Mouse (Mus musculus) cerebellum, adult 2 months (tissue): ENCODE measurements around the gene Znhit1.

Experiments
- CTCF ChIP-seq: fragments of 200-500 bp; IDR thresholded peaks from 2 replicates; pipeline ENCODE4 v1.5.1; 2011; ENCODE audit warnings: low read depth, mild to moderate bottlenecking, control low read depth, low read length, moderate library complexity, borderline replicate concordance; ENCODE audit not compliant: insufficient read depth
- POLR2A ChIP-seq: fragments of 200-500 bp; IDR thresholded peaks from 2 replicates; pipeline ENCODE4 v1.6.1; 2011; ENCODE audit warnings: low read length, control low read depth, borderline replicate concordance; ENCODE audit not compliant: insufficient read depth

DNA sequence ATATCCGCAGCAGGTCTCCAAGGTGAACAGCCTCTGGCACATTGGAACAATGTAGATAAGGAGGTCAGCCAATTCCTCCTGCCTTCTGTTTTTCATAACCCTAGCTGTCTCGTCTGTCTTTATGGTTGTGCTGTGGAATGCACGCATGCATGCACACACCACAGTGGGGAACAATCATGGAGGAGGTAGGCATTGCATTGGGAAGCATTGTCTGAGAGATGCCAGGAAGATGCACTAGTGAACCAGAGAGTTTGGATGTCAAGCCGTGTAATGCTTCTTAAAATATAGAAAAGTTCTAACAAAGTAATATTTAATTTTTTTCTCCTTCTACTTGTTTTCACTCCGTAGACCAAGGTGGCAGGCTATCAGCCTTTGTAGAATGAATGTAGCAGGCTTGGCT lies 54.9 kb downstream of the Znhit1 start:
- TF ChIP-seq POLR2A (no peak), CTCF (no peak)
